Mouse (Mus musculus) thymus, adult 2 months (tissue): Measurements from ENCODE around the gene Stim1. TPM values are rescaled to one million over a fixed set of nuclear protein-coding genes. Genes with fewer than 3 reads are reported as not detected.

Experiments
- DNase-seq: peaks from one replicate; pipeline ENCODE4 v3.0.0; 2021
- H3K27ac ChIP-seq: fragments of 200-500 bp; 2 replicates; pipeline ENCODE4 v1.5.1; 2012; ENCODE audit warnings: low read length, control low read depth; ENCODE audit not compliant: control insufficient read depth, insufficient read depth
- H3K27me3 ChIP-seq: fragments of 200-500 bp; 2 replicates; pipeline ENCODE4 v1.6.1; 2012; ENCODE audit warnings: mild to moderate bottlenecking, low read length, moderate library complexity, mixed read lengths; ENCODE audit not compliant: control insufficient read depth, insufficient read depth
- H3K36me3 ChIP-seq: fragments of 200-500 bp; 2 replicates; pipeline ENCODE4 v1.6.1; 2012; ENCODE audit warnings: mild to moderate bottlenecking, low read length, moderate library complexity; ENCODE audit not compliant: control insufficient read depth, insufficient read depth
- H3K4me1 ChIP-seq: fragments of 200-500 bp; replicated peaks from 2 replicates; pipeline ENCODE4 v1.6.1; 2012; ENCODE audit warnings: low read length; ENCODE audit not compliant: control insufficient read depth, insufficient read depth
- H3K4me3 ChIP-seq: fragments of 200-500 bp; 2 replicates; pipeline ENCODE4 v1.5.1; 2012; ENCODE audit warnings: mild to moderate bottlenecking, low read length, control low read depth, moderate library complexity; ENCODE audit not compliant: control insufficient read depth, insufficient read depth
- CTCF ChIP-seq: fragments of 200-500 bp; IDR thresholded peaks from 2 replicates; pipeline ENCODE4 v1.5.1; 2012; ENCODE audit warnings: mild to moderate bottlenecking, control low read depth, low read length, moderate library complexity, borderline replicate concordance; ENCODE audit not compliant: control insufficient read depth, poor library complexity, insufficient read depth; ENCODE audit errors: extremely low read depth
- POLR2A ChIP-seq: fragments of 200-500 bp; IDR thresholded peaks from 2 replicates; pipeline ENCODE4 v1.6.1; 2012; ENCODE audit warnings: mild to moderate bottlenecking, low read length, control low read depth, moderate library complexity; ENCODE audit not compliant: control insufficient read depth, poor library complexity, insufficient read depth; ENCODE audit errors: extremely low read depth
- WGBS: fragments of 180-500 bp; shearing (Covaris S2); methylation state at CpG from one replicate; pipeline ENCODE4 v1.1.7; 2018; 5-methylcytosine and 5-hydroxymethylcytosine counted together
- polyA plus RNA-seq: library from polyadenylated mRNA; depleted of rRNA; stranded (reverse); fragments of >200 nt; gene quantifications from 2 replicates; pipeline ENCODE4 v1.2.3, GENCODE M21; 2012

Gene Stim1
- polyA plus RNA-seq, 1 experiment = 98.6 TPM

- no peak for DNase-seq
- no peak overlapping the region for H3K4me3 ChIP-seq
- H3K27me3 ChIP-seq = no peaks in the 10 kb centered on the region
- H3K4me1 ChIP-seq = no peaks in the 10 kb centered on the region
- TF ChIP-seq CTCF (no peak), POLR2A (no peak)
- no peak overlapping the region for H3K27ac ChIP-seq
- no peaks in the 10 kb centered on the region for H3K36me3 ChIP-seq
- 87% methylated on average over 5 of the region's 5 CpGs for WGBS
These were observed 54.5 kb downstream of the Stim1 start for GRCm38 (mm10) chr7:102322137-102322536.

- DNase-seq = no peak
- Histone ChIP-seq H3K27ac (no peak overlapping the region), H3K4me1 (no peaks in the 10 kb centered on the region), H3K27me3 (no peaks in the 10 kb centered on the region), H3K36me3 (peaks cover 4% of the 10 kb centered on the region; the same call in 1 of the 2 replicates), H3K4me3 (no peak overlapping the region)
- TF ChIP-seq POLR2A (no peak), CTCF (no peak)
These were observed 58.7 kb downstream of the Stim1 start for GRCm38 (mm10) chr7:102326323-102326722.

- H3K36me3 ChIP-seq = peaks cover 4% of the 10 kb centered on the region; the same call in 1 of the 2 replicates
- no peak overlapping the region for H3K4me3 ChIP-seq
- H3K27me3 ChIP-seq = no peaks in the 10 kb centered on the region
- no peak for DNase-seq
- H3K4me1 ChIP-seq = no peaks in the 10 kb centered on the region
- TF ChIP-seq CTCF = no peak
- no peak for TF ChIP-seq POLR2A
- WGBS = 98% methylated on average over 5 of the region's 5 CpGs
- H3K27ac ChIP-seq = no peak overlapping the region
These were observed 62.7 kb downstream of the Stim1 start for GRCm38 (mm10) chr7:102330270-102330669.

GRCm38 (mm10) chr7:102331476-102331875, 63.9 kb downstream of the Stim1 start:
- no peak overlapping the region for H3K4me3 ChIP-seq
- no peak overlapping the region for H3K27ac ChIP-seq
- TF ChIP-seq CTCF (no peak), POLR2A (no peak)
- 87% methylated on average over 3 of the region's 3 CpGs for WGBS
- peaks cover 4% of the 10 kb centered on the region; the same call in 1 of the 2 replicates for H3K36me3 ChIP-seq
- H3K4me1 ChIP-seq = peaks cover 3% of the 10 kb centered on the region; the same call in 1 of the 2 replicates
- DNase-seq = no peak
- no peaks in the 10 kb centered on the region for H3K27me3 ChIP-seq

- no peak for DNase-seq
- 19% methylated on average over 4 of the region's 4 CpGs for WGBS
- H3K27me3 ChIP-seq = no peaks in the 10 kb centered on the region
These were observed 66.1 kb downstream of the Stim1 start for GRCm38 (mm10) chr7:102333741-102334140.

GRCm38 (mm10) chr7:102337326-102337725, 69.7 kb downstream of the Stim1 start:
- WGBS = 94% methylated on average over 5 of the region's 5 CpGs
- H3K27ac ChIP-seq = peak overlapping the region; percentile 88
- TF ChIP-seq CTCF (no peak), POLR2A (no peak)
- H3K4me3 ChIP-seq = no peak overlapping the region
- no peaks in the 10 kb centered on the region for H3K36me3 ChIP-seq
- peaks cover 14% of the 10 kb centered on the region for H3K4me1 ChIP-seq
- H3K27me3 ChIP-seq = no peaks in the 10 kb centered on the region
- no peak for DNase-seq

More at GRCm38 (mm10) chr7:102333741-102334140, 66.1 kb downstream of the Stim1 start:
- H3K36me3 ChIP-seq = peaks cover 4% of the 10 kb centered on the region; the same call in 1 of the 2 replicates
- H3K27ac ChIP-seq = no peak overlapping the region
- TF ChIP-seq POLR2A (no peak), CTCF (no peak)
- no peak overlapping the region for H3K4me3 ChIP-seq
- H3K4me1 ChIP-seq = peaks cover 12% of the 10 kb centered on the region

GRCm38 (mm10) chr7:102337898-102338297, 70.3 kb downstream of the Stim1 start:
- DNase-seq = peak; percentile 65

More at GRCm38 (mm10) chr7:102337898-102338297, 70.3 kb downstream of the Stim1 start:
- peaks cover 14% of the 10 kb centered on the region for H3K4me1 ChIP-seq
- no peaks in the 10 kb centered on the region for H3K27me3 ChIP-seq
- no peaks in the 10 kb centered on the region for H3K36me3 ChIP-seq
- TF ChIP-seq CTCF = no peak
- no peak for TF ChIP-seq POLR2A
- WGBS = 0% methylated on average over 3 of the region's 3 CpGs
- H3K27ac ChIP-seq = peak overlapping the region; percentile 88; the same call in 1 of the 2 replicates
- H3K4me3 ChIP-seq = no peak overlapping the region
